Mouse (Mus musculus) left cerebral cortex, adult 2 months (tissue): ENCODE measurements around the gene Acad11. TPM values are rescaled to one million over a fixed set of nuclear protein-coding genes. Genes with fewer than 3 reads are reported as not detected.
A peak's percentile ranks its signal among the peaks of the same experiment; 100 is the strongest.

Source experiments
- DNase-seq, 2 experiments: peaks; one replicate each; pipeline ENCODE4 v3.0.0; 2021 to 2022; ENCODE audit warnings: low spot score in 2 of 2, mixed read lengths in 1 of 2; ENCODE audit errors: extremely low spot score in 1 of 2
- H3K27ac ChIP-seq: fragments of 200-600 bp; 2 replicates; pipeline ENCODE4 v1.8.1; 2022
- H3K4me3 ChIP-seq: fragments of 200-600 bp; 2 replicates; pipeline ENCODE4 v1.8.1; 2022
- CTCF ChIP-seq: fragments of 200-600 bp; IDR thresholded peaks from 2 replicates; pipeline ENCODE4 v1.8.1; 2022; ENCODE audit warnings: antibody characterized with exemption, mild to moderate bottlenecking, moderate library complexity
- intact Hi-C: fragments of 180-260 bp; cut with DNase I; formaldehyde crosslinking; loops from one replicate; pipeline ENCODE4 v1.15.1; 2025
- long read RNA-seq, 2 experiments: library from polyadenylated mRNA; stranded (forward); transcript quantifications; one replicate each; pipeline ENCODE4 v2.0.0; 2021; ENCODE audit warnings: borderline mapping rate in 2 of 2
- total RNA-seq, 2 experiments: library from RNA; stranded (reverse); gene quantifications; 2 replicates each; pipeline ENCODE4 v1.2.3; 2021

Acad11 gene
- total RNA-seq: 10 to 100 TPM; 21.4 to 24.7 TPM
- long read RNA-seq, experiment 1, transcript Acad11-201 (20 exons, 3,444 nt): major isoform, 23 of 29 reads
- long read RNA-seq, experiment 1, partial matches to known transcripts: 2 of 29 reads
- long read RNA-seq, experiment 1, other reads (novel, unspliced or antisense): 4 of 29 reads
- long read RNA-seq, experiment 2, transcript Acad11-201 (20 exons, 3,444 nt): major isoform, 11 of 14 reads
- long read RNA-seq, experiment 2, partial matches to known transcripts: 3 of 14 reads
- long read RNA-seq, experiment 2, other reads (novel, unspliced or antisense): 0 of 14 reads

DNA sequence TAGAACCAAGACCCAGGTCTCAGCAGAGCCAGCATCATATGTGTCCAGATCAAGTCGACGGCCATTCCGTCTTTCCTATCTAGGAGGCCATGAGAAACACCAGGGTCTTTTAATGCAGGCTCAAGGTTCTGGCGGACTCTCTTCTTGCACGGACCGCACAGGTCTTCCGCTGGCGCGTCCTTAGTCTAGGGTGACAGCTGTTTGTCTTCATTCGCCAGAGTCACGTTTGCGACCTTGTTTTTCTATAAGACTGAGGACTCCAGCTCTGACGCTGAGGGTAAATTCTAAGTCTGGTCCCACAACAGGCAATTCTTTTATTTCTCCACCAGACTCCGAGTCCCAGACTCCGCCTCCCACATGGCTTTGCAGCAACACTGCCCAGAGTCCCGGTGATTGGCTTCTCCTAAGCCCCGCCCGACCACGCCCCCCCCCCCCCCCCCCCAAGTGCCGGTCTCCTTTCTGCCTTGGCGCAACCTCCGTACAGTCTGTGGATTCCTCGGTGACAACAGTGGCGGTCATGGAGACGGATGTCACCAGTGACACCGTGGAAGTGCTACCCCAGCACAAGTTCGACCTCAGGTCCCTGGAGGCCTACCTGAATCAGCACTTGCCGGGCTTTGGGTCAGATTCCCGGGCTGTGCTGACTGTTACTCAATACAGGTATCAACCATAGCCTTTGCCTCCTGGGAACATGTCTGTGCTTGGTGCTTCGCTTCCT, at the start of gene Acad11:
TSS of gene Acad11 (plus strand) at position 134 of the 718 bp plus-strand sequence.
- DNase-seq: peak; percentile 78 to 84
- peak within 1 kb of the TSS; percentile 99 for H3K27ac ChIP-seq
- TF ChIP-seq CTCF: no peak
- intact Hi-C loops: no loop called here
- peak within 1 kb of the TSS; percentile 99 for H3K4me3 ChIP-seq

DNA sequence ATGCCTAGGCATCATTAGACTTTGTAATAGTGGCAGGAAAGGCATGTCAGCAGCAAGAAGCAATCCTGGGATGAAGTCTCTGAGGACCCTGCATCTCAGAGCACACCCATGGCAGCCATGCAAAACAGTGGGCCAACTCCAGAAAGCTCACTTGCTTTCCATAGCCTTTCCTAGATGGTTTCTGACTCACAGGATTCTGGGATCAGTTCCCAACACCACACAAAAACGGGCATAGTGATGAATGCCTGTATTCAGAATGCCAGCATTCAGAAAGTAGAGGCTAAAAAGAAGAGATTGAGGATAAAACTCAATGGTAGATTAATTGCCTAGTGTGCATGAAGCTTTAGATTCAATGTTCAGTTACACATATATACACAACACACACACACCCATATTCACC, 48.7 kb upstream of the Acad11 start:
- no peak overlapping the region for H3K27ac ChIP-seq
- intact Hi-C loops: no loop called here
- DNase-seq: no peak
- H3K4me3 ChIP-seq: no peak overlapping the region
- no peak for TF ChIP-seq CTCF

DNA sequence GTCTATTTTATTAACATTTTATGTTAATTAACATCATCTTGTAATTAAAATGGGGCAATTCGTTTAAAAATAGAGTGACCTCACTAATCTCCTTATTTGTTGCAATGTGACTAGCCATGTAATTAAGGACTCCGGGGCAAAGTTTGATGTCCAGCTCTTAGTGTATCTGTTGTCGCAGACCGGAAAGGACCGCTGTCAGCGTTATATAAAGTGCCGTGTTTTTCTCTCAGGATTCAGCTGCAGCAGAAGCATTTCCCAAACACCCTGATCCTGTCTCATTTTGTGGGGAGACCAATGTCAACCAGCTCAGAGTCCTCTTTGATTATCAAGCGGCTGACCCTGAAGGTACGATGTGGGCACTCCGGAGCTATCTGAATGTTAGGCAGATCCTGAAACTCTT, 42.2 kb upstream of the Acad11 start:
- TF ChIP-seq CTCF: no peak
- intact Hi-C loops: no loop called here
- no peak for DNase-seq
- Histone ChIP-seq H3K4me3 (no peak overlapping the region), H3K27ac (no peak overlapping the region)

DNA sequence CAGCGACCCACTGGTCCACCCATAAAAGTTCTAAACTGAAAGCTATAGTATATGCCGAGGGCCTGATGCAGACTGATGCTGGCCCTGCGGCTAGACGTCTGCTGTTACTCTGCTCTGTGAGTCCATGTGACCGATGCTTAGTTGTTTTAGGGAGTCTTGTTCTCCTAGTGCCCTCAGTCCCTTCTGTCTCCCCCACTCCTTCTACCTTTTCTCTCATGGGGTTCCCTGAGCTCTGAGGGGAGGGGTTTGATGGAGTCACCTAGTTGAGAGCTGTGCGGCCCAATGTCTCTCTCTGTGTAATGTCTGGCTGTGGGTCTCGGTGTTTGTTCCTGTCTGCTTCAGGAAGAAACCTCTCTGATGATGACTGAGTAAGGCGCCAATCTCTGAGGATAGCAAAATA, 36.0 kb upstream of the Acad11 start:
- intact Hi-C loops: no loop called here
- TF ChIP-seq CTCF: no peak
- no peak overlapping the region for H3K27ac ChIP-seq
- DNase-seq: no peak
- H3K4me3 ChIP-seq: no peak overlapping the region

DNA sequence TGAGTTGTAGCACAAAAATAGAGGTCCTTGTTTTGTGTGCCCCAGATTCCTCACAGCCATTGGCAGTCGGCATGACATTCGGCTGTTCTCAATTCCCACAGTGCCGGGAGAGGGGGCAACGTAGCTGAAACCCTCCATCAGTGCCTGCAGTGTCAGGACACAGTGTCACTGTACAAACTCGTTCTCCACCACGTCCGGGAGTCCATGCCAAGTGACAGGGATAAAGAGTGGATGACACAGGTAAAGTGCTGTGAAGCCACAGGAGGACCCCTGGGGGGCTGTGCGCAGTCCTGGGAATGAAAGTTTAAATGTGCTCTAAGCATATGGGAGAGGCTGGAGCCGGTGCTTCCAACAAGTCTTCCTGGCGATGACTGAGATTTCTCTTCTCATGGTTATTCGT, 33.3 kb upstream of the Acad11 start:
- H3K4me3 ChIP-seq: no peak overlapping the region
- no peak for DNase-seq
- no peak for TF ChIP-seq CTCF
- intact Hi-C loops: no loop called here
- no peak overlapping the region for H3K27ac ChIP-seq

DNA sequence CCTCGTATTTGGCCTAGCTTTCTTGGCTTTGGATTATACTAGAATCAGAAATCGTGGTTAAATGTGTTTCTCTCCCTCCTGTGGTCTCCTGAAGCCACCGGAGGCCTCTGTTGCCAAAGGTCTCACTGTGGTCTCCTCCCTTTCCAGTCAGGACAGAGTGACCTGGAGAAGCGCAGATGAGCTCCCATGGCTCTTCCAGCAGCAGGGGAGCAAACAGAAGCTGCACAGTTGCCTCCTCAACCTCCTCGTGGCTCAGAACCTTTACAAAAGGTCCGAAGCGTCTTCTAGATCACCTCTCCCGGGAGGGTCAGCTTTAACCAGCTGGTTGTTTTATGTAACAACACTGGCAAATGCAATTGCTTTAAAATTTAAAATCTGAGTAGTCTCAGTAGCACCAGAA, 28.9 kb upstream of the Acad11 start:
- DNase-seq: no peak
- Histone ChIP-seq H3K27ac (no peak overlapping the region), H3K4me3 (no peak overlapping the region)
- intact Hi-C loops: no loop called here
- no peak for TF ChIP-seq CTCF

DNA sequence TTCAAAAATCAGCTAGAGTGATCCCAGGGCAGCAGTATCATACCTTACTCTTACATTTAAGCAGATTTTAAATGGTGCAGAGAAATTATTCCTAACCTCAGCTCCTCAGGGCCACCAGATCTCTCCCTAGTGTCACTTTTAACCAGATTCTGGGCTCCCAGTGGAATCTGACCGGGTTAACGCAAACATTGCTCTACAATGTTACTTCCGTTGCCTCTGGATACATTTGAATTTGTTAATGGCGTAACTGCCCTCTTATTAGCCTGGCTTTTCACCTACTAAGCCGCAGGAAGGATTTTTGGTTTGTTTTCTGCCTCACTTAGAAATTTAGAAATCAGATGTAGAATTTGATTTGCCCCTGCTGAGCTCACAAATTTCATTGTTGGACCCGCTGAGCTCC, 28.5 kb upstream of the Acad11 start:
- no peak for DNase-seq
- no peak overlapping the region for H3K4me3 ChIP-seq
- no peak overlapping the region for H3K27ac ChIP-seq
- no peak for TF ChIP-seq CTCF
- intact Hi-C loops: no loop called here

DNA sequence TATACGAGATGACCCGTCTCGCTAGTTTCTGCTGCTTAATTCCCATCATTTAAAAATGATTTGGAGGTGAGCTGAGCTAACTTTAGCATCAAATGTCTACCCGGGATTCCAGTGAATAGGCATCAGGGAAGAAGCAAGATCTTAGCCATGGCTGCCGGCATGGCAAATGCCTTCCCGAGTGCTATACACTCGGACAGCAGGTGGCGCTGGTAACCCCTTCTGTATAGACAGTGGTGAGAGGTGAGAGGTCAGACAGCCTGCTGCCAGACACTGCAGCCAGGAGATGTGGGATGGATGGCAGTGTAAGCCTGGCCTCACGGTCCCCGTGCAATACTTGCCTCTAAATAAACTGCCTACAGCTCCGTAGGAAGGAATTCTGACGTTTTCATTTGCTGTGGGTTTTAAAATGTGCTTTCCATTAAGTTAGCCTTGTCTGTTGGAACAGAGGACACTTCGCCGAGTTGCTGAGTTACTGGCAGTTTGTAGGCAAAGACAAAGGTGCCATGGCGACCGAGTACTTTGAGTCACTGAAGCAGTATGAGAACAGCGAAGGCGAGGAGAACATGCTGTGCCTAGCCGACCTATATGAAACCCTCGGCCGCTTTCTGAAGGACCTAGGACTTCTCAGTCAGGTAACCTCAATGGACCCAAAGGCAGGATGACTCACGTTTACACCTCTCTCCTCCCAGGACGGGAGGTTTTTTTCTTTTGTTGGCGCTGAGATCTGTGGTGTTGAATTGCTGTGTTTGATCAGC, 27.7 kb upstream of the Acad11 start:
- peak; percentile 86 for TF ChIP-seq CTCF
- Histone ChIP-seq H3K4me3 (no peak overlapping the region), H3K27ac (no peak overlapping the region)
- intact Hi-C loops: no loop called here
- DNase-seq: peak; percentile 65 to 71

DNA sequence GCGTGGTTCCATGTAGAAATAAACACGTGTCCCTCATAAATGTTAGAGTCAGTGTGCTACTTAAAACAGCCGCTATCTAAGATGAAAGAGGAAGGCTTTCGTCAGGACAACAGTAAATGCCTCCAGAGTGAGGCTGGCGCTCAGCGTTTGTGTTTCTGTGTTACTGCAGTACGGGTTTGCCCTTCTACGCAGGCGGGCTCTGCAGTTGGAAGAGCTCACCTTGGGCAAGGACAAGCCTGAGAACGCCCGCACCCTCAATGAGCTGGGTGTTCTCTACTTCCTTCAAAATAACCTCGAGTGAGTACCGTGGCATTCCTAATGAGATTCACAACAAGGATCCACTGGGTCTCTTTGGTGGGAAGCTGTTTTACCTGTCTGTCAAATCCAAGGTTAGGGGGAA, 24.9 kb upstream of the Acad11 start:
- intact Hi-C loops: no loop called here
- no peak for DNase-seq

DNA sequence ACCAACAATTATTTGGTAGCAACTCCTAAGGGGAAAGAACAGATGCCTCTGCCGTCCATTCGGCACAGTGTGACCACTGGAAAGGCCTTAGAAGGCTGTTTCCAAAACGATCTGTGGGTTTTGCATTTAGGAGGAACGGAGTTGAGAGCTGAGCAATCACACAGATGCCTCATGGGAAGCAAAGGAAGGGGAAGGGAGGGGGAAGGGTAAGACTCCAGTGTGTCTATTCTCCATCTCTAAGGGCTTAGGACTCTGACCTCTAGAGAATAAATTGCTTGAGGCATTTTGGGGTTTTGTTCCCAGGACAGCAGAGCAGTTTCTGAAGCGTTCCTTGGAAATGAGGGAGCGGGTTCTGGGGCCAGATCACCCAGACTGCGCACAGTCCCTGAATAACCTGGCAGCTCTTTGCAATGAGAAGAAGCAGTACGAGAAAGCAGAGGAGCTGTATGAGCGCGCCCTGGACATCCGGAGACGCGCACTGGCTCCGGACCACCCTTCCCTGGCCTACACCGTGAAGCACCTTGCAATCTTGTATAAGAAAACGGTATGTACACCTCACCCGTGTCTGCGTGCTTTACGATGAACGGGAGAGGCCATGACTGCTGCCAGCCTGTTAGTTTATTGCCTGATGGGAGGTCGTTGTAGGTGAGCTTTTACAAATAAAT, 24.0 kb upstream of the Acad11 start:
- TF ChIP-seq CTCF: no peak
- H3K4me3 ChIP-seq: no peak overlapping the region
- no peak for DNase-seq
- no peak overlapping the region for H3K27ac ChIP-seq
- intact Hi-C loops: no loop called here

More for the DNA sequence above, 24.9 kb upstream of the Acad11 start:
- TF ChIP-seq CTCF: no peak
- Histone ChIP-seq H3K4me3 (no peak overlapping the region), H3K27ac (no peak overlapping the region)

DNA sequence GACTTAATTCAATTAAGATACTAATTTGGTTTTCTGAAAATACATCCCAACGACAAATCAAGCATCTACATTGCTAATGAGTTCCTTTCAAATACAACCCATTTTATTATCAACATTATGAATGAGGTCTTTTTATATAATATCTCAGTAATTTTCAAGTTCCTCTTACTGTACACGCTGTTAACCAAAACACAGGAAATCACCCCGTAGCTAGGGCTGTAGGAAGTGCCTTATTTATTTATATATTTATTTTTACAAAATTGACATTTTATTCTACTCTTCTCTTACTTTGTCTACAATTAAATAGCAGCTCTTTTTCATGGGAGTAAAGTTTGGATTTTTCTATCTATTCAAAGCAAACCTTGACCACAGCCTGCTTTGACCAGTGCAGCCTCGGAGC, 23.4 kb upstream of the Acad11 start:
- intact Hi-C loops: no loop called here
- DNase-seq: no peak
- TF ChIP-seq CTCF: no peak
- Histone ChIP-seq H3K4me3 (no peak overlapping the region), H3K27ac (no peak overlapping the region)

DNA sequence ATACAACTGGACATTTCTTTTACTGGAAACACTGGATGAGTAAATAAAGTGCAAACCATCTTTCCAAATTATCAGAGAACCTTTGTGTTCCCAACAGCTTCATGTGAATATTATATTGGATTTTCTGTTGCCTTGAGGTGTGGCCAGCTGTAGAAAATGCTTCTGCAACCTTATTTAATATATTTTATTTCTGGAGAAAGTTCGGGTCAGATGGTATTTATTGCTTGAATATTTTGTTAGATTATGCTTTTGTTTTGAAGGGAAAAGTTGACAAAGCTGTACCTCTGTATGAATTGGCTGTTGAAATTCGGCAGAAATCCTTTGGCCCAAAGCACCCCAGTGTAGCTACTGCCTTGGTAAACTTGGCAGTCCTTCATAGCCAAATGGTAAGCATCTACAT, 22.8 kb upstream of the Acad11 start, which contains the start of gene Gm28305:
TSS of gene Gm28305 (plus strand) at position 301 of the 400 bp plus-strand sequence.
- Histone ChIP-seq H3K27ac (no peak within 1 kb of the TSS), H3K4me3 (no peak within 1 kb of the TSS)
- no peak for TF ChIP-seq CTCF
- intact Hi-C loops: no loop called here
- DNase-seq: no peak
